Mouse (Mus musculus): Measurements from ENCODE around the gene Adcyap1r1. TPM values are rescaled to one million over a fixed set of nuclear protein-coding genes. Genes with fewer than 3 reads are reported as not detected.

The Adcyap1r1 gene
- polyA plus RNA-seq, 1 experiment from 2014 or later, result 30.5 TPM

- peaks cover 20% of the 10 kb centered on the region for H3K4me1 ChIP-seq
- ATAC-seq (ENCODE audit: low FRiP score, low read depth), result peak; percentile 80
- peak overlapping the region; percentile 55 for H3K27ac ChIP-seq (replicated peaks)
- H3K4me3 ChIP-seq, result no peak overlapping the region
- no peaks in the 10 kb centered on the region for H3K36me3 ChIP-seq
- WGBS, result 8% methylated on average over 1 of the region's 1 CpGs
- H3K9me3 ChIP-seq, result no peaks in the 10 kb centered on the region
- no peak overlapping the region for H3K4me2 ChIP-seq (replicated peaks)
- H3K27me3 ChIP-seq, result peaks cover 38% of the 10 kb centered on the region
- H3K9ac ChIP-seq (replicated peaks), result no peak overlapping the region
Observed at GRCm38 (mm10) chr6:55420869-55421361, 30.9 kb upstream of the Adcyap1r1 start.

- Histone ChIP-seq H3K4me3 (no peak overlapping the region), H3K27me3 (no peaks in the 10 kb centered on the region), H3K9ac (replicated peaks) (no peak overlapping the region), H3K4me2 (replicated peaks) (no peak overlapping the region), H3K4me1 (peaks cover 27% of the 10 kb centered on the region), H3K9me3 (no peaks in the 10 kb centered on the region), H3K36me3 (no peaks in the 10 kb centered on the region), H3K27ac (replicated peaks) (no peak overlapping the region)
- ATAC-seq (ENCODE audit: low FRiP score, low read depth), result no peak
Observed at GRCm38 (mm10) chr6:55432121-55432520, 19.7 kb upstream of the Adcyap1r1 start.

- no peaks in the 10 kb centered on the region for H3K27me3 ChIP-seq
- no peaks in the 10 kb centered on the region for H3K9me3 ChIP-seq
- peak overlapping the region; percentile 55 for H3K27ac ChIP-seq (replicated peaks)
- peaks cover 27% of the 10 kb centered on the region for H3K4me1 ChIP-seq
- ATAC-seq (ENCODE audit: low FRiP score, low read depth), result peak; percentile 81
- no peaks in the 10 kb centered on the region for H3K36me3 ChIP-seq
- WGBS, result 6% methylated on average over 3 of the region's 3 CpGs
- no peak overlapping the region for H3K9ac ChIP-seq (replicated peaks)
- H3K4me2 ChIP-seq (replicated peaks), result no peak overlapping the region
- H3K4me3 ChIP-seq, result no peak overlapping the region
Observed at GRCm38 (mm10) chr6:55434360-55434759, 17.4 kb upstream of the Adcyap1r1 start.

GRCm38 (mm10) chr6:55435266-55436159 is 16.3 kb upstream of the Adcyap1r1 start:
- Histone ChIP-seq H3K4me1 (peaks cover 27% of the 10 kb centered on the region), H3K4me2 (replicated peaks) (no peak overlapping the region)

GRCm38 (mm10) chr6:55437919-55438318 is 13.9 kb upstream of the Adcyap1r1 start:
- Histone ChIP-seq H3K27me3 (no peaks in the 10 kb centered on the region), H3K4me3 (no peak overlapping the region), H3K4me2 (replicated peaks) (no peak overlapping the region), H3K9ac (replicated peaks) (no peak overlapping the region), H3K27ac (replicated peaks) (no peak overlapping the region), H3K36me3 (no peaks in the 10 kb centered on the region), H3K4me1 (peaks cover 27% of the 10 kb centered on the region), H3K9me3 (no peaks in the 10 kb centered on the region)
- 62% methylated on average over 3 of the region's 3 CpGs for WGBS
- no peak for ATAC-seq (ENCODE audit: low FRiP score, low read depth)

More at GRCm38 (mm10) chr6:55435266-55436159, 16.3 kb upstream of the Adcyap1r1 start:
- H3K36me3 ChIP-seq, result no peaks in the 10 kb centered on the region
- no peak overlapping the region for H3K4me3 ChIP-seq
- ATAC-seq (ENCODE audit: low FRiP score, low read depth), result peak; percentile 72
- H3K27ac ChIP-seq (replicated peaks), result peak overlapping the region; percentile 56
- H3K9ac ChIP-seq (replicated peaks), result no peak overlapping the region
- no peaks in the 10 kb centered on the region for H3K27me3 ChIP-seq
- WGBS, result 42% methylated on average over 8 of the region's 8 CpGs
- H3K9me3 ChIP-seq, result no peaks in the 10 kb centered on the region

- no peak overlapping the region for H3K27ac ChIP-seq (replicated peaks)
- H3K27me3 ChIP-seq, result no peaks in the 10 kb centered on the region
- peaks cover 29% of the 10 kb centered on the region for H3K4me1 ChIP-seq
- no peak for ATAC-seq (ENCODE audit: low FRiP score, low read depth)
- H3K36me3 ChIP-seq, result no peaks in the 10 kb centered on the region
- H3K9ac ChIP-seq (replicated peaks), result no peak overlapping the region
- WGBS, result 73% methylated on average over 2 of the region's 2 CpGs
- H3K9me3 ChIP-seq, result no peaks in the 10 kb centered on the region
- no peak overlapping the region for H3K4me3 ChIP-seq
- H3K4me2 ChIP-seq (replicated peaks), result no peak overlapping the region
Observed at GRCm38 (mm10) chr6:55438837-55439236, 12.9 kb upstream of the Adcyap1r1 start.

- Histone ChIP-seq H3K9ac (replicated peaks) (no peak overlapping the region), H3K9me3 (no peaks in the 10 kb centered on the region), H3K27me3 (no peaks in the 10 kb centered on the region), H3K36me3 (no peaks in the 10 kb centered on the region), H3K4me2 (replicated peaks) (no peak overlapping the region), H3K4me1 (peaks cover 40% of the 10 kb centered on the region), H3K4me3 (no peak overlapping the region), H3K27ac (replicated peaks) (peak overlapping the region; percentile 87)
- WGBS, result 4% methylated on average over 2 of the region's 2 CpGs
- peak; percentile 98 for ATAC-seq (ENCODE audit: low FRiP score, low read depth)
Observed at GRCm38 (mm10) chr6:55443927-55444688, 7.7 kb upstream of the Adcyap1r1 start.

GRCm38 (mm10) chr6:55444721-55445120 is 7.1 kb upstream of the Adcyap1r1 start:
- WGBS, result 20% methylated on average over 4 of the region's 4 CpGs
- peaks cover 43% of the 10 kb centered on the region for H3K4me1 ChIP-seq
- ATAC-seq (ENCODE audit: low FRiP score, low read depth), result peak; percentile 5

GRCm38 (mm10) chr6:55448199-55448598 is 3.6 kb upstream of the Adcyap1r1 start:
- no peak for ATAC-seq (ENCODE audit: low FRiP score, low read depth)
- peaks cover 19% of the 10 kb centered on the region for H3K27me3 ChIP-seq
- no peak overlapping the region for H3K4me2 ChIP-seq (replicated peaks)
- no peak overlapping the region for H3K4me3 ChIP-seq
- WGBS, result 76% methylated on average over 9 of the region's 9 CpGs
- H3K4me1 ChIP-seq, result peaks cover 55% of the 10 kb centered on the region
- no peaks in the 10 kb centered on the region for H3K9me3 ChIP-seq
- no peaks in the 10 kb centered on the region for H3K36me3 ChIP-seq
- H3K27ac ChIP-seq (replicated peaks), result no peak overlapping the region
- H3K9ac ChIP-seq (replicated peaks), result no peak overlapping the region

More at GRCm38 (mm10) chr6:55444721-55445120, 7.1 kb upstream of the Adcyap1r1 start:
- H3K4me2 ChIP-seq (replicated peaks), result no peak overlapping the region
- H3K27ac ChIP-seq (replicated peaks), result peak overlapping the region; percentile 87
- H3K27me3 ChIP-seq, result peaks cover 6% of the 10 kb centered on the region; the same call in 1 of the 2 replicates
- H3K4me3 ChIP-seq, result no peak overlapping the region
- no peaks in the 10 kb centered on the region for H3K36me3 ChIP-seq
- H3K9me3 ChIP-seq, result no peaks in the 10 kb centered on the region
- H3K9ac ChIP-seq (replicated peaks), result no peak overlapping the region

- Histone ChIP-seq H3K4me2 (replicated peaks) (no peak overlapping the region), H3K9me3 (no peaks in the 10 kb centered on the region), H3K27me3 (peaks cover 27% of the 10 kb centered on the region), H3K9ac (replicated peaks) (no peak overlapping the region), H3K27ac (replicated peaks) (no peak overlapping the region), H3K4me3 (no peak overlapping the region), H3K4me1 (peaks cover 58% of the 10 kb centered on the region), H3K36me3 (no peaks in the 10 kb centered on the region)
- no peak for ATAC-seq (ENCODE audit: low FRiP score, low read depth)
- 77% methylated on average over 8 of the region's 8 CpGs for WGBS
Observed at GRCm38 (mm10) chr6:55448976-55449678, 2.7 kb upstream of the Adcyap1r1 start.

- Histone ChIP-seq H3K9ac (replicated peaks) (peak overlapping the region; percentile 73), H3K4me3 (peak overlapping the region; percentile 53), H3K36me3 (no peaks in the 10 kb centered on the region), H3K4me2 (replicated peaks) (peak overlapping the region; percentile 83), H3K27ac (replicated peaks) (peak overlapping the region; percentile 84), H3K27me3 (peaks cover 33% of the 10 kb centered on the region), H3K9me3 (no peaks in the 10 kb centered on the region), H3K4me1 (peaks cover 55% of the 10 kb centered on the region)
- under 1% methylated on average over 24 of the region's 24 CpGs for WGBS
- ATAC-seq (ENCODE audit: low FRiP score, low read depth), result no peak
Observed at GRCm38 (mm10) chr6:55452381-55452780, 603 bp downstream of the Adcyap1r1 start.
